Mouse (Mus musculus) forebrain, embryonic 13.5 days (tissue): ENCODE measurements around the gene Fgd6. TPM values are rescaled to one million over a fixed set of nuclear protein-coding genes. Genes with fewer than 3 reads are reported as not detected.

Experiments used
- ATAC-seq: fragments of 200-750 bp; cut with Nextera tagmentation; 2 replicates; pipeline ENCODE4 v1.8.0; 2017
- H3K27ac ChIP-seq: fragments of 300-500 bp; sonication (generic); 2 replicates; pipeline ENCODE4 v1.5.1; 2015; ENCODE audit warnings: inconsistent platforms, mild to moderate bottlenecking, moderate library complexity
- H3K27me3 ChIP-seq: fragments of 300-500 bp; sonication (generic); 2 replicates; pipeline ENCODE4 v1.6.1; 2015; ENCODE audit warnings: mild to moderate bottlenecking, inconsistent platforms
- H3K36me3 ChIP-seq: fragments of 300-500 bp; sonication (generic); 2 replicates; pipeline ENCODE4 v1.6.1; 2015; ENCODE audit warnings: mild to moderate bottlenecking, inconsistent platforms; ENCODE audit not compliant: poor library complexity, severe bottlenecking
- H3K4me1 ChIP-seq: fragments of 300-500 bp; sonication (generic); 2 replicates; pipeline ENCODE4 v1.6.1; 2015; ENCODE audit warnings: inconsistent platforms
- H3K4me2 ChIP-seq: fragments of 300-500 bp; sonication (generic); 2 replicates; pipeline ENCODE4 v1.6.1; 2015; ENCODE audit warnings: inconsistent platforms, mild to moderate bottlenecking, moderate library complexity
- H3K4me3 ChIP-seq: fragments of 300-500 bp; sonication (generic); 2 replicates; pipeline ENCODE4 v1.5.1; 2015; ENCODE audit warnings: mild to moderate bottlenecking, inconsistent platforms
- H3K9ac ChIP-seq: fragments of 300-500 bp; sonication (generic); 2 replicates; pipeline ENCODE4 v1.6.1; 2015; ENCODE audit warnings: mild to moderate bottlenecking, inconsistent platforms
- H3K9me3 ChIP-seq: fragments of 300-500 bp; sonication (generic); replicated peaks from 2 replicates; pipeline ENCODE4 v1.6.1; 2016; ENCODE audit warnings: inconsistent platforms
- WGBS: fragments of 180-500 bp; shearing (Covaris S2); methylation state at CpG from one replicate; pipeline ENCODE4 v1.1.7; 2015; 5-methylcytosine and 5-hydroxymethylcytosine counted together
- polyA plus RNA-seq: library from polyadenylated mRNA; unstranded; fragments of >200 nt; fragmentation: Nextera tagmentation; extraction: Ambion mirVana; gene quantifications from 2 replicates; pipeline ENCODE4 v1.2.1, GENCODE M21; 2015

Fgd6 gene
- polyA plus RNA-seq, 1 experiment from 2014 or later: 1.8 TPM

DNA sequence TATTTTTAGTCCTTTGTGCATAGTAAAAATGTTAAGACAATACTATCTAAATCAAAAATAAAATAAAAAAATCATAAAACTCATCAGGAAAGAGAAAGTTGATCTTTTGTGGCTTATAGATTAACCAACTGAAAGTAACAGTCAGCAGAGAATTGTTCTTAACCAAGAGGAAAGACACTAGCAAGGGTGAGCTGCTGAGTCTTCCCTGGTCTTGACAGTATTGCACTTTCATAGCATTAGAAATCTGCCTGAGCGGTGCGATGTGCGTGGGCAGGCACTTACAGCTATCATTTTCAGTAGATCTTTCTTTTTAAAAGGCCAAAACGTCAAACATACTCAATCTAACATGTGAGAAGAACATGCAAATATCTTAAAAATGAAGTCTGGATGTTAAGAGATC, 14.7 kb upstream of the Fgd6 start:
- no peak overlapping the region for H3K27ac ChIP-seq
- no peak overlapping the region for H3K9ac ChIP-seq
- no peak overlapping the region for H3K4me3 ChIP-seq
- ATAC-seq: no peak
- no peaks in the 10 kb centered on the region for H3K4me1 ChIP-seq
- 92% methylated on average over 4 of the region's 4 CpGs for WGBS
- no peak overlapping the region for H3K4me2 ChIP-seq
- H3K9me3 ChIP-seq: no peaks in the 10 kb centered on the region
- H3K27me3 ChIP-seq: no peaks in the 10 kb centered on the region
- H3K36me3 ChIP-seq: peaks cover 21% of the 10 kb centered on the region

DNA sequence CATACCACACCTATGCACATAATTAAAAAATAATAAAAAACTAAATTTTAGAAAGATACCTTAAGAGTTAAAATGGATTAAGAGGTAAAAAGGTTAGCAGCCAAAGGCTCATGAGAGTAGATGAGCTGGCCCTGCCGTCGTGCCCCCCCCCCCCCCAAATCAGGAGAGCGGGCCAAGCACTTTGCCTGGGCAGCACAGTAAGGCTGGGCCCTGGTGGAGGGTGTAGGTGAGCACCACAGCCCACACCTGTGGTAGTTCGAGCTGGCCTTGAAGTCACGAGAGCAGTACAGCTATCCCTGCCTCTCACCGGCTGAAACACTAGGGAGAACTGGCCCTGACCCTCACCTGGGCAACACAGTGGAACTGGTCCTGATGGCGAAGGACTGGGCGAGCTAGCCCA, 10.7 kb upstream of the Fgd6 start:
- no peak overlapping the region for H3K27ac ChIP-seq
- H3K36me3 ChIP-seq: peaks cover 48% of the 10 kb centered on the region
- H3K4me1 ChIP-seq: no peaks in the 10 kb centered on the region
- WGBS: 94% methylated on average over 8 of the region's 8 CpGs
- H3K4me3 ChIP-seq: no peak overlapping the region
- no peak overlapping the region for H3K9ac ChIP-seq
- H3K4me2 ChIP-seq: no peak overlapping the region
- ATAC-seq: no peak
- no peaks in the 10 kb centered on the region for H3K9me3 ChIP-seq
- no peaks in the 10 kb centered on the region for H3K27me3 ChIP-seq

- H3K4me2 ChIP-seq: no peak overlapping the region
Observed at GRCm38 (mm10) chr10:94028493-94028892, 7.3 kb upstream of the Fgd6 start.

DNA sequence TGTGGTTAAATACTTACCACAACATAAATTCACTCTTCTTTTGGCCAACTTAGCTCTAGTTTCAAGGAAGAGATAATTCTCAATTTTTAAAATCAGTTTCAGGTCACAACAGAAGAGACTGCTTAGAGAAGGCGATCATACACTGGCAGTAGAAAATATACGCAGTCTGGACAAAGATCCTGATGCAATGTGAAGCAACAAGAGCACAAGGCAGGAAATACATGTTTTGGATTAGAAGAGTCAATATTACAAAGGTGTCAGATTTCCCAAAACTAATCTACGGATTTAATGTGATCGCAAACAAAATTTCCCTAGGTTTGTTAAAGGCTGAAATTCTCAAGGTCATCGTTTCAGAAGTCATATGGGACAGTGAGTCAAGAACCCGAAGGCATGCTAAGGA, 4.6 kb upstream of the Fgd6 start:
- H3K9ac ChIP-seq: no peak overlapping the region
- H3K36me3 ChIP-seq: peaks cover 38% of the 10 kb centered on the region
- no peak overlapping the region for H3K4me3 ChIP-seq
- H3K27ac ChIP-seq: no peak overlapping the region
- WGBS: 94% methylated on average over 6 of the region's 6 CpGs
- no peak for ATAC-seq
- H3K4me1 ChIP-seq: peaks cover 26% of the 10 kb centered on the region
- no peaks in the 10 kb centered on the region for H3K27me3 ChIP-seq
- no peaks in the 10 kb centered on the region for H3K9me3 ChIP-seq
- no peak overlapping the region for H3K4me2 ChIP-seq

More at GRCm38 (mm10) chr10:94028493-94028892, 7.3 kb upstream of the Fgd6 start:
- Histone ChIP-seq H3K4me3 (no peak overlapping the region), H3K9me3 (no peaks in the 10 kb centered on the region), H3K27me3 (no peaks in the 10 kb centered on the region), H3K27ac (no peak overlapping the region), H3K36me3 (peaks cover 61% of the 10 kb centered on the region), H3K9ac (no peak overlapping the region), H3K4me1 (peaks cover 11% of the 10 kb centered on the region)
- ATAC-seq: no peak
- WGBS: 91% methylated on average over 6 of the region's 6 CpGs

DNA sequence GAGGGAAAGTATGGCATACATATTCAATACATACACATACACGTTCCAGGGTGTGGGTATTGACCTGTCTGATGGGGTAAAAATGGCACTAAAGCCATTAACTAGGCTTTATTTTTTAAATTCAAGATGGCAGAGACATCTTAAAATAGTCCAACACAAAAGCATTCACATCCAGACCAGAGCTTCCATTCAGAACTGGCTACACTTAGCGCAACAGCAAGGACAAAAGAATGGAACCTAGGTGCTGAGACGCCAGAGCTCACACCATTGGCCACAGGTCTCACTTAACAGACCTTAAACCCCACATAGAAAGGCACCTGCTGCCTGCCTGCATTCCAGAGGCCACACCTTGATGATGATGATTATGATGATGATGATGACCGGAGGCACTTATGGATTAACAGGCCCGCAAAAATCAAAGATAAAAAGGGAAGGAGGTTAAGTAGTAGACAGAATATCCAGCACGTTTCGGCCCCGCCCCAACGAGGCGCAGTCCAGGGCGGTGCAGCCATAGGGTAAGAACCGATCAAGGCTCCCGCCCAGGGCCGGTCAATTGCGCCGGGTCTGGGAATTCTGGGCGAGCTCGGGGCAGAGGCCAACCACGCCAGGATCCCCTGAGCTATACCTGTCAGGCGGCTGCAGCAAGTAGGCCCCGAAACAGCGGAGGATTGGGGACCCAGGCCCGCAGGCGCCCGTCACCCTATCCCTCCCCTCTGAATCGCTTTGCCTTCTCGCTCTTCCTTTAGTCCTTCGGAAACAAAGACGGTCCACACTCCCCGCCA, 734 bp upstream of the Fgd6 start:
- Histone ChIP-seq H3K4me2 (peak overlapping the region; percentile 76), H3K4me1 (peaks cover 29% of the 10 kb centered on the region), H3K9me3 (no peaks in the 10 kb centered on the region), H3K9ac (peak overlapping the region; percentile 92), H3K4me3 (peak overlapping the region; percentile 80), H3K27ac (peak overlapping the region; percentile 65), H3K27me3 (no peaks in the 10 kb centered on the region), H3K36me3 (peaks cover 13% of the 10 kb centered on the region)
- ATAC-seq: peak; percentile 79
- WGBS: under 1% methylated on average over 29 of the region's 30 CpGs

DNA sequence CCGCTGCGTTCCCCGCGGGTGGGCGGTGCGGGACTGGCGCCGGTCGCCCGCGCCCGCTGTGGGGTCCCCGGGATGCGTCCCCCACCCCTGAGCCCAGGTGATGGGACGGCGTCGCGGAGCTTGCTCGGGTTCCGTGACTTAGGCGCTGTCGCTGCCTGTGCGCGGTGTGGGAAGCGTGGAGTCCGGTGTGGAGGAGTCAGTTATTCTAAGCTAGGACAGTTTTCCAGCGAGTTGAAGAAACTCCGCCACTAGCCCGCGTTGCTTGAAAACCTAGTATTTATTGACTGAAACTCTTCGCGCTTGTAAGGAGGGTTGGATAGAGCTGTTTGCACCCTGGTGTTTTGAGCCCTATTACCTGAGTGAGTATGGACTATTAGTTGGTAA, 566 bp downstream of the Fgd6 start:
- Histone ChIP-seq H3K27me3 (no peaks in the 10 kb centered on the region), H3K9ac (peak overlapping the region; percentile 77), H3K9me3 (no peaks in the 10 kb centered on the region), H3K36me3 (peaks cover 4% of the 10 kb centered on the region), H3K27ac (peak overlapping the region; percentile 49; the same call in 1 of the 2 replicates), H3K4me1 (peaks cover 29% of the 10 kb centered on the region), H3K4me3 (peak overlapping the region; percentile 80), H3K4me2 (peak overlapping the region; percentile 73)
- ATAC-seq: peak; percentile 32
- under 1% methylated on average over 32 of the region's 32 CpGs for WGBS

GRCm38 (mm10) chr10:94037196-94037595, 1.4 kb downstream of the Fgd6 start:
- WGBS: 36% methylated on average over 9 of the region's 9 CpGs
- Histone ChIP-seq H3K27me3 (no peaks in the 10 kb centered on the region), H3K4me3 (peak overlapping the region; percentile 80), H3K4me2 (peak overlapping the region; percentile 73), H3K4me1 (peaks cover 29% of the 10 kb centered on the region), H3K27ac (no peak overlapping the region), H3K9me3 (no peaks in the 10 kb centered on the region), H3K36me3 (no peaks in the 10 kb centered on the region), H3K9ac (no peak overlapping the region)
- ATAC-seq: no peak

DNA sequence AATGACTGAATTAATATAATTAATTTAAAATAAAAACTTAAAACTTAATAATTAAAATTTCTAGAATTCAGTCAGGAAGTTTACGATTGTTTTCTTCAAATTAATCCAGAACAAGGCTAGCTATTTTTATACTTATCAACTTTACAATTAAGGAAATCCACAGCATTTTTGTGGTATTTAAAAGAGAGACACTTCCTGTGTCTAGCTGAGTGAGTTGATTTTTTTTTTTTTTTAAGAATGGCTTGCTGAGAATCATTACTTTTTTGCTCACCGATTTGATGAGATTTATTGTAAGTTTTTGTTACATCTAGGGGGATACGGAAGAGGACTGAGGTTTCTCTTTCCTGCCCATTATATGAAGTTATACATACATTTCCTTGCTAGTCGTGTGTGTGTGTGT, 1.8 kb downstream of the Fgd6 start:
- H3K9ac ChIP-seq: no peak overlapping the region
- ATAC-seq: no peak
- peaks cover 26% of the 10 kb centered on the region for H3K4me1 ChIP-seq
- H3K4me2 ChIP-seq: no peak overlapping the region
- H3K9me3 ChIP-seq: no peaks in the 10 kb centered on the region
- H3K4me3 ChIP-seq: no peak overlapping the region
- no peaks in the 10 kb centered on the region for H3K36me3 ChIP-seq
- WGBS: 77% methylated on average over 4 of the region's 4 CpGs
- no peaks in the 10 kb centered on the region for H3K27me3 ChIP-seq
- H3K27ac ChIP-seq: no peak overlapping the region

- H3K27ac ChIP-seq: no peak overlapping the region
- no peaks in the 10 kb centered on the region for H3K9me3 ChIP-seq
- H3K27me3 ChIP-seq: no peaks in the 10 kb centered on the region
- 71% methylated on average over 7 of the region's 7 CpGs for WGBS
- peaks cover 17% of the 10 kb centered on the region for H3K4me1 ChIP-seq
- H3K9ac ChIP-seq: no peak overlapping the region
- no peak for ATAC-seq
- H3K4me3 ChIP-seq: no peak overlapping the region
- no peak overlapping the region for H3K4me2 ChIP-seq
- H3K36me3 ChIP-seq: no peaks in the 10 kb centered on the region
Observed at GRCm38 (mm10) chr10:94038366-94039260, 2.8 kb downstream of the Fgd6 start.

GRCm38 (mm10) chr10:94043908-94044307, 8.1 kb downstream of the Fgd6 start:
- Histone ChIP-seq H3K4me2 (no peak overlapping the region), H3K4me1 (no peaks in the 10 kb centered on the region), H3K27me3 (no peaks in the 10 kb centered on the region), H3K36me3 (peaks cover 11% of the 10 kb centered on the region; the same call in 1 of the 2 replicates), H3K9me3 (no peaks in the 10 kb centered on the region), H3K9ac (no peak overlapping the region), H3K4me3 (no peak overlapping the region), H3K27ac (no peak overlapping the region)
- WGBS: 21% methylated on average over 10 of the region's 10 CpGs
- ATAC-seq: no peak

GRCm38 (mm10) chr10:94045301-94045700, 9.5 kb downstream of the Fgd6 start:
- 94% methylated on average over 13 of the region's 13 CpGs for WGBS
- Histone ChIP-seq H3K36me3 (peaks cover 11% of the 10 kb centered on the region; the same call in 1 of the 2 replicates), H3K4me2 (no peak overlapping the region), H3K27me3 (no peaks in the 10 kb centered on the region), H3K4me3 (no peak overlapping the region), H3K27ac (no peak overlapping the region), H3K9me3 (no peaks in the 10 kb centered on the region), H3K4me1 (no peaks in the 10 kb centered on the region), H3K9ac (no peak overlapping the region)
- no peak for ATAC-seq

- H3K4me3 ChIP-seq: no peak overlapping the region
- H3K9ac ChIP-seq: no peak overlapping the region
- H3K27me3 ChIP-seq: no peaks in the 10 kb centered on the region
- ATAC-seq: no peak
- peaks cover 11% of the 10 kb centered on the region; the same call in 1 of the 2 replicates for H3K36me3 ChIP-seq
- 52% methylated on average over 1 of the region's 1 CpGs for WGBS
- H3K4me1 ChIP-seq: no peaks in the 10 kb centered on the region
- no peak overlapping the region for H3K27ac ChIP-seq
- no peaks in the 10 kb centered on the region for H3K9me3 ChIP-seq
- H3K4me2 ChIP-seq: no peak overlapping the region
Observed at GRCm38 (mm10) chr10:94047024-94047423, 11.2 kb downstream of the Fgd6 start.
